Mouse (Mus musculus) kidney, postnatal 25 days (tissue): ENCODE data around the gene Stat3.
A peak's percentile ranks its signal among the peaks of the same experiment; 100 is the strongest.

Experiments used
- DNase-seq, 2 experiments: peaks; one replicate each; pipeline ENCODE4 v3.0.0; 2021; ENCODE audit warnings: mixed read lengths in 2 of 2

Gene Stat3

GRCm38 (mm10) chr11:100920887-100921624, 18.3 kb downstream of the Stat3 start:
- DNase-seq, result no peak

- no peak for DNase-seq
These were observed 21.3 kb downstream of the Stat3 start for GRCm38 (mm10) chr11:100918007-100918406.

- DNase-seq, result no peak
These were observed 22.8 kb downstream of the Stat3 start for GRCm38 (mm10) chr11:100916432-100916971.

DNA sequence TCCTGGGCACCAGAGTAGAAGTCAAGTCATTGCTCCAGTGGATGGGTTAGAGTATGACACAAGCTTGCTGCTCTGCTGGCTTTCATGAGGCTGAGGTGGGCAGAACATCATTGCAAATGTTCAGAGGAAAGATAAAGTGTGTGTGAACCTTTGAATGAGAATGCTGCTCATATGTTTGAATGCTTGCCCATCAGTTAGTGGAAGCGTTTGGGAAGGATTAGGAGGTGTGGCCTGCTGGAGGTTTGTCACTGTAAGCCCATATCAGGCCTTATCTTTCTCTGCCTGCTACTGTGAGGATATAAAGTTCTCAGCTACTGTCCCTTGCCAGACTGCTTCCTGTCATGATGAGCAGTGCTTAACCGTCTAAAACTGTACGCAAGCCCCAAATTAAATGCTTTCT, 24.3 kb downstream of the Stat3 start:
- no peak for DNase-seq

GRCm38 (mm10) chr11:100914415-100914814, 24.9 kb downstream of the Stat3 start:
- no peak for DNase-seq

- DNase-seq, result no peak
These were observed 26.8 kb downstream of the Stat3 start for GRCm38 (mm10) chr11:100912401-100913155.

GRCm38 (mm10) chr11:100908567-100908966, 30.8 kb downstream of the Stat3 start:
- DNase-seq, result no peak

- peak; percentile 53 to 70 for DNase-seq
These were observed 31.2 kb downstream of the Stat3 start for GRCm38 (mm10) chr11:100908112-100908511.

DNA sequence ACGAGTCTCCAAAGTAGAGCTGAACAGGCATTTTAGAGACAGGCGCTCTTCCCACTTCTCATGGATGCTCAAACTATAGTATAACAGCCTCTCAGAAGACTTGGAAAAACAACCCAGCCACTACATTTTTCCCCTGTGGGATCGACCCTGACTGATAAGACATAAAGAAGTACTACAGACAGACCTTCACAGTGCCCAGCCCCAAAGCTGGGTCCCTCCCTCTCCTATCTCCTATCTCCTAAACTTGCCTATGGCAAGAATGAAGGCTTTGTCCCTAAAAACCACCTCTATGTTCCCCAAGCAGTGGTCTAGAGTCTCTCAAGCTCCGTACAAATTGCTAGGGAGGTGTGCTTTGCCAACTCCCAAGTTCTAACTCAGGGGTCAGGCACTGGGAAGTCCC, 32.5 kb downstream of the Stat3 start:
- no peak for DNase-seq

DNA sequence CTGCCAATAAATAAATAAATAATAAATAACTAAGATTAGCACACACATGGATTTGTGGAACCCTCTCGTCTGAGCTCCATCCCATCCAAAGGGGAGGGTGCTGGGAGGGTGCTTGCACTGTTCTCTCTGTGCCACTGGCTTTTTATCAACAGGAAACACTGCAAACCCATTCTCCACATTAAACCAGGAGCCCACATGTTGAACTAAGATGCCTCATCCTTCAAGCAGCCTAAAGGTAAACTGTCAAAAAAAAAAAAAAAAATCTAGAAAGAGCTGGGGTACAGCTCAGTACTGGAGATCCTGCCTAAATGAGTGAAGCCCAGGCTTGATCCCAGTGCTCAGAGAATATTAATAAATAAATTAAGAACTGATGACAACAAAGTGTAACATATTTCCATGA, 33.4 kb downstream of the Stat3 start:
- no peak for DNase-seq

GRCm38 (mm10) chr11:100904580-100905351, 34.6 kb downstream of the Stat3 start:
- no peak for DNase-seq

DNA sequence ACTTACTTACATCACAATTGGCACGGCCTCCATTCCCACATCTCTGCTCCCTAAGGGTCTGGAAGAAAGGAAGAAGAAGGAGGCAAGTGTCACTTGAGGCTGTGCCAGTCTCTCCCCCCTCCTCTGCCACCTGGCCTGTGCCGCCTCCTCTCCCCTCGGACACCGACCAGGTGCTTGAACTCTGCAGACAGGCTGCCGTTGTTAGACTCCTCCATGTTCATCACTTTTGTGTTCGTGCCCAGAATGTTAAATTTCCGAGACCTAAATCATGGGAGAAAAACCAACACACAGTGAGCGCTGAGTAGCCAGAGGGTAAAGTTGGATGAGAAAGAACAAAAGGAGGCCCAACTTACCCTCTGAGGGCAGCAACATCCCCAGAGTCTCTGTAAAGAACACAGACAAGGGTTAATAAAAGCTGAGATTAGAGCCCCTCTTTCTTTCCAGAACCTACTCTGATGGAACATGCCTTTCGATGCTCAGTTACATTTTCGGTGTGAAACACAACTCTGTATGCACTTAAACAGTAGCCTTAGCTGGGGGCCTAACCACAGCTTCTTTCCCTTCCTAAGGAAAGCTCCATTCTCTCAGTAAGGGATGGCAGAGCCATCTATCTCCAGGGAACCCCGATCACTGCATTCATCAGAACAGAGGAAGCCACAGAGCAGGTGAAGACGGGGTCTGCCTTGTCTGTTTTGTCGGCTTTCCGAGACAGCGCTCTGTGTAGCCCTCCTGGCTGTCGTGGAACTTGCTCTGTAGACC, 40.7 kb downstream of the Stat3 start:
- no peak for DNase-seq

GRCm38 (mm10) chr11:100897294-100898231, 41.8 kb downstream of the Stat3 start:
- DNase-seq, result no peak

DNA sequence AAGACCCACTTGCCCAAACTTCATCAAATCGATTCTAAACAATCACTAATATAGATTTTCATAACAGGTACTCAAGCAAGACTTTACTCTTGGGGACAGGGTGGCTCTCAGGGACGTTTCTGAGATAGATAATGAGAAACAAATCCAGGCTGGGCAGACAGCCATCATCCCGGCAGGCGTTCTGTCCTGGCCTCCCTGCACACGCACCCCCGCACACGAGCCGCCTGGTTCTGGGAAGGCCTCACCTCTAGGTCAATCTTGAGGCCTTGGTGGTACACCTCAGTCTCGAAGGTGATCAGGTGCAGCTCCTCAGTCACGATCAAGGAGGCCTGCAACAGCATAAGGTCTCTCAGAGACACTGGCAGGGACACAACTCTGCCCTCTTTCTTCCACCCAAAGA, 43.3 kb downstream of the Stat3 start:
- DNase-seq, result no peak

- DNase-seq, result no peak
These were observed 45.0 kb downstream of the Stat3 start for GRCm38 (mm10) chr11:100894146-100894918.

- DNase-seq, result peak; percentile 91
These were observed 45.9 kb downstream of the Stat3 start for GRCm38 (mm10) chr11:100893482-100893881.

DNA sequence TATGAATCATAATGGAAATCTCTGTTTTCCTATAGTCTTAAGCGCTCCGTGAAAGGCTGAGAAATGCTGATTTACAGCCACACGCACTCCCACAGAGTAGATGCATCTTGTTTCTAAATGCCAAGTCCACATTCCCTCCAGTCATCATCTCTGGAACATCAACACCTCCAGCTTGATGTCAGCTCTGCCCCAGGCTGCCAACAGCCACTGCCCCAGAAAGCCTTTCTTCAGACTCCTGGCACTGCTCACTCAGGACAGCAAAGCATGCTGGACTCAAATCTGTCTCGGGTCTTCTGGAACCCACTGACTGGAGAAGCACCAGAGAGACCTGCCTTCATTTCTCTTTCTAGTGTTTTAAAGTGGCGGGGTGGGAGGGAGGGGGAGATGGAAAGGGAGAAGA, 46.9 kb downstream of the Stat3 start:
- DNase-seq, result no peak

DNA sequence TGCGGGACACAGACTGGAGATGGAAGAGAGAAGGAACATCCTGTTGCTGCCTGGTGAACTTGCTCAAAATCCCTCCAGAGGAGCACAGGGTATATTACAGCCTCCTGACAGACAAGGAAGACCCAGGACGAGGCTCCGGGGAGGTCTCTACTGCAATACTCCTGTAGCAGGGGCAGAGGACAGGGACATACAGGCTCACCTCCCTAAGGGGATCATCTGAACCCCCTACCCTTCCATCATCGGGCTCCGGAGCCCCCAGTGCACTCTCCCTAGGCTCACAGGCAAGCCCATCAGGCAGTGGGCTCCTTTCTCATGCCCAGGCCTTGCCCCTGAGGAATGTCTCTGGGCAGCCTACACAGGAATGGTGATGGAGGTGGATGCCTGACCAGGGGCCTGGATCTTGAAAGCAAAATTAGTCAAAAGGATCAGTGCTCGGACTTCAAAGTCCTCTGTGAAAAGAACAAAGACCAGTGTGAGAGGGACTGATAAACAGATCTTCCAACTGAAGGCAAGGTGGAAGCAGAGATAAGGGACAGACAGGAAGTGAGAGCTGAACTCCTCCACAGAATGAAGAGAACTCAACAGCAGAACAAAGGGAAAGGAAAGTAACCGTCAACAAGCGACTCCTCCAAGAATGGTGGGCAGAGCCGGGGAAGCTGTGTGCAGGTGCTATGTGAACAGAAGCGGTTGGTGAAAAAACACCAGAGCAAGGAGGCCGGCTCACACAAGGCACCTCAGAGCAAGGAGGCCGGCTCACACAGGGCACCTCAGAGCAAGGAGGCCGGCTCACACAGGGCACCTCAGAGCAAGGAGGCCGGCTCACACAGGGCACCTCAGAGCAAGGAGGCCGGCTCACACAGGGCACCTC, 47.9 kb downstream of the Stat3 start:
- DNase-seq, result no peak

DNA sequence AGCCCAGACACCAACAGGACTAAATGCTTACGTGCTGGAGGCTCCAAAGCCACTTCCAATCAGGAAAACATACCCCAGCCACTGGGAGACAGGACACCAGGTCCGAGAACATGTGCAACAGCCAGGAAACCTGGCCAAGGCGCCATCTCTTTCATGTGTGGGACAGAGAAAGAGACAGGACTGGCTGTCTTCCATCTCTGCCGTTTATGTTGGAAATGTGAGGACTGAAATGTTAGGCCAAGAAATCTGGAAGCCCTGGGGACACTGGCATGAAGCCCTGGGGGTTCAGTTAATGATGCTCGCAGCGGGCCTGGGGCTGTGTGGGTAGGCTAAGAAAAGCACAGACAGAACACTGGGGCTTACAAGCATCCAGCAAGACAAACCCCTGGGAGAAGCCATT, 48.9 kb downstream of the Stat3 start:
- no peak for DNase-seq
